Mouse (Mus musculus) cortical plate, adult 2 months (tissue): ENCODE data around the gene Mrpl35.

ENCODE experiments used
- CTCF ChIP-seq: fragments of 200-500 bp; IDR thresholded peaks from 2 replicates; pipeline ENCODE4 v1.5.1; 2011; ENCODE audit warnings: mild to moderate bottlenecking, control low read depth, low read length; ENCODE audit not compliant: insufficient read depth; ENCODE audit errors: extremely low read depth
- POLR2A ChIP-seq: fragments of 200-500 bp; IDR thresholded peaks from 2 replicates; pipeline ENCODE4 v1.6.1; 2011; ENCODE audit warnings: mild to moderate bottlenecking, low read length, control low read depth; ENCODE audit not compliant: insufficient read depth; ENCODE audit errors: extremely low read depth

GRCm38 (mm10) chr6:71812820-71813219 lies 13.9 kb downstream of the Mrpl35 start:
- no peak for TF ChIP-seq CTCF
- no peak for TF ChIP-seq POLR2A
